Mouse (Mus musculus): ENCODE results near the gene Draxin. TPM values are rescaled to one million over a fixed set of nuclear protein-coding genes. Genes with fewer than 3 reads are reported as not detected.

Gene Draxin
- polyA plus RNA-seq, 1 experiment from 2014 or later = 10.5 TPM

Small RNA genes within 50 kb of the gene (microRNA-seq; reads per million reads assigned to microRNA genes)
- not detected for gene Mir7022

Other genes with a start within 250 kb of the Draxin start
- 47.5 and 50.0 TPM in 2 replicates for gene Mfn2, start 226.0 kb downstream of the Draxin start, polyA plus RNA-seq (2014; fragmentation: Nextera tagmentation; extraction: Ambion mirVana)
- 33.2 and 35.2 TPM in 2 replicates for gene Plod1, start 193.9 kb downstream of the Draxin start, polyA plus RNA-seq (2014; fragmentation: Nextera tagmentation; extraction: Ambion mirVana)
- 19.7 and 20.6 TPM in 2 replicates for gene 2510039O18Rik, start 189.8 kb downstream of the Draxin start, polyA plus RNA-seq (2014; fragmentation: Nextera tagmentation; extraction: Ambion mirVana)
- gene Nppb, start 144.9 kb downstream of the Draxin start, polyA plus RNA-seq (2014; fragmentation: Nextera tagmentation; extraction: Ambion mirVana) = 0.72 and 0.87 TPM in 2 replicates
- 1.2 and 2.9 TPM in 2 replicates for gene Nppa, start 130.0 kb downstream of the Draxin start, polyA plus RNA-seq (2014; fragmentation: Nextera tagmentation; extraction: Ambion mirVana)
- gene Clcn6, start 91.9 kb downstream of the Draxin start, polyA plus RNA-seq (2014; fragmentation: Nextera tagmentation; extraction: Ambion mirVana) = 20.9 and 24.2 TPM in 2 replicates
- gene Mthfr, start 91.6 kb downstream of the Draxin start, polyA plus RNA-seq (2014; fragmentation: Nextera tagmentation; extraction: Ambion mirVana) = 22.0 and 22.7 TPM in 2 replicates
- 9.1 and 10.7 TPM in 2 replicates for gene Agtrap, start 42.7 kb downstream of the Draxin start, polyA plus RNA-seq (2014; fragmentation: Nextera tagmentation; extraction: Ambion mirVana)
- 71.7 and 78.3 TPM in 2 replicates for gene Mad2l2, start 314 bp downstream of the Draxin start, polyA plus RNA-seq (2014; fragmentation: Nextera tagmentation; extraction: Ambion mirVana)
- 11.7 and 13.9 TPM in 2 replicates for gene Fbxo6, start 21.4 kb upstream of the Draxin start, polyA plus RNA-seq (2014; fragmentation: Nextera tagmentation; extraction: Ambion mirVana)
- gene Fbxo44, start 29.8 kb upstream of the Draxin start, polyA plus RNA-seq (2014; fragmentation: Nextera tagmentation; extraction: Ambion mirVana) = 59.6 and 60.8 TPM in 2 replicates
- 1.3 and 2.8 TPM in 2 replicates for gene Fbxo2, start 29.9 kb upstream of the Draxin start, polyA plus RNA-seq (2014; fragmentation: Nextera tagmentation; extraction: Ambion mirVana)
- gene Disp3, start 157.3 kb upstream of the Draxin start, polyA plus RNA-seq (2014; fragmentation: Nextera tagmentation; extraction: Ambion mirVana) = 13.1 and 14.2 TPM in 2 replicates

Data from neural tube, embryonic 11.5 days (tissue).